ENCODE assay signal across 26 mouse cellular contexts in genomic region chr7:81844801-81845200, GRCm38 (mm10). TPM values are rescaled to one million over a fixed set of nuclear protein-coding genes. Genes with fewer than 3 reads are reported as not detected.
"Had no signal": no experiment of that assay in that cellular context is flagged by ENCODE, and none has a peak within 500 bp of the region (broad histone marks: within the 10 kb centered on the region; RNA-seq: fewer than 3 reads in every experiment).

No protein-coding gene starts in this region.

- DNase-seq: lung, adult 18-20 months; lung, embryonic 14.5 days; lung, postnatal 10 days; lung, postnatal 4 days; midbrain, embryonic 14.5 days; right cerebral cortex, adult 18-20 months; right cerebral cortex, postnatal 25 days; right cerebral cortex, postnatal 4 days; spleen, adult 18-20 months; thymus, adult 18-20 months; thymus, postnatal 14 days; thymus, postnatal 36 days had no signal

- H3K4me3 ChIP-seq: megakaryocyte, embryonic 14.5 days; midbrain, embryonic 12.5 days; neural tube, embryonic 13.5 days; neural tube, embryonic 15.5 days had no signal

- H3K9me3 ChIP-seq: midbrain, embryonic 12.5 days; neural tube, embryonic 13.5 days; neural tube, embryonic 15.5 days had no signal

- H3K27ac ChIP-seq: liver, embryonic 14.5 days; midbrain, embryonic 12.5 days; neural tube, embryonic 13.5 days; neural tube, embryonic 15.5 days had no signal

- H3K36me3 ChIP-seq: midbrain, embryonic 12.5 days; neural tube, embryonic 13.5 days; neural tube, embryonic 15.5 days had no signal

- H3K27me3 ChIP-seq: midbrain, embryonic 12.5 days; neural tube, embryonic 13.5 days; neural tube, embryonic 15.5 days had no signal

- H3K4me1 ChIP-seq: midbrain, embryonic 12.5 days; neural tube, embryonic 15.5 days had no signal

RNA-seq across cellular contexts. Expression of gene Gm10160, which starts 10.8 kb away (rescaled TPM):
- total RNA-seq: midbrain, postnatal 0 days; monocyte, adult 5-6 weeks had no signal
- polyA plus RNA-seq: liver, embryonic 14.5 days; liver, embryonic 16.5 days; lung, embryonic 14.5 days; lung, embryonic 16.5 days; midbrain, embryonic 12.5 days; midbrain, embryonic 14.5 days; midbrain, postnatal 0 days; neural tube, embryonic 11.5 days; neural tube, embryonic 13.5 days; neural tube, embryonic 15.5 days; small intestine, adult 2 months; stomach, embryonic 14.5 days; stomach, embryonic 16.5 days; thymus, postnatal 0 days had no signal
